Mouse (Mus musculus): Measurements from ENCODE around the gene Ccr6.

- TF ChIP-seq CTCF (IDR thresholded peaks at IDR 0.05; ENCODE audit: control insufficient read depth, insufficient read depth, insufficient read length), result no peak
- no peak for TF ChIP-seq CEBPB (IDR thresholded peaks at IDR 0.05; ENCODE audit: low read depth)
- TF ChIP-seq USF1 (IDR thresholded peaks at IDR 0.05; ENCODE audit: low read depth), result no peak
- no peak for TF ChIP-seq MYOG (IDR thresholded peaks at IDR 0.05; ENCODE audit: control insufficient read depth, extremely low read depth, insufficient read length)
Measured at GRCm38 (mm10) chr17:8302772-8303438, 67.1 kb downstream of the Ccr6 start.

Data from C2C12 (cell line).